Mouse (Mus musculus) cerebellum, adult 18-20 months (tissue): ENCODE measurements around the gene Glb1.
A peak's percentile ranks its signal among the peaks of the same experiment; 100 is the strongest.
"Not testable (repeated sequence)": the region's sequence is repeated elsewhere in the genome, so short reads cannot be mapped to it uniquely, and the experiment has no call there.

ENCODE experiments used
- DNase-seq, 2 experiments: peaks; one replicate each; pipeline ENCODE4 v3.0.0; 2021

The Glb1 gene

GRCm38 (mm10) chr9:114400949-114401684 is at the start of gene Glb1, which contains the start of gene Tmppe:
Glb1 (plus strand) TSS chr9:114401076.
Tmppe (plus strand) TSS chr9:114401105.
- peak; percentile 75 to 79 for DNase-seq

DNA sequence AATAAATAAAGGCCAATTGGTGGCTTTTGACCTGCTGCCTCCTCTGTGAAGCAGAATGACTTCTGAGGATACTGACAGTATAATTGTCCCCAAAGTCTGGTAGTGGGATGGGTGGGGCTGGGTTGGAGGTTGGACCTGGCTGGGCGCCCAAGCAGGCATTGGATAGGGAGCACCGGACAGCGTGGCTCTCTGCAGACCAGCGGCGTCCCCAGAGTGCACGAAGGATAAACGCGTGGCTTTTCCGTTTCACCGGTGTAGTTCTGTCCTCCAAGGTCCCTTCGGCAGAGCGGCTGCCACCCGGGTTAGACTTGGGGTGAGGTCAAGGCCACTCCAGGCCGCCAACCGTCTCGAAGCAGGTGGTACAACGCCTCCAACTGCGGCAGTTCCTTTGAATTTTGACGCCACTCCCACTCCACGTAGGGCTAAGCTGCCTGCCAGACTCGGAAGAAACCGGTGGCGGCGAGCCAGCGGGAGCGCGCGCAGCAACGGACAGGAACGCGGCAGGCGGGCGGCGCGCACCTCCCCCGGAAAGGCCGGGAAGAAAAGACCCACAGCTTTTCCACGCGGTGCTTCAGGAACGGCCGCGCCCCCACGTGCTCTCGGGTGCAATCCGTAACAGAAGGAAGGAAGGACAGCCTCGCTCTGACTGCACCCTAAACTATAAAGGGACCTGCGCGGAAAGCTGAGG is 32.9 kb upstream of the Glb1 start:
- peak; percentile 55 to 76 for DNase-seq

DNA sequence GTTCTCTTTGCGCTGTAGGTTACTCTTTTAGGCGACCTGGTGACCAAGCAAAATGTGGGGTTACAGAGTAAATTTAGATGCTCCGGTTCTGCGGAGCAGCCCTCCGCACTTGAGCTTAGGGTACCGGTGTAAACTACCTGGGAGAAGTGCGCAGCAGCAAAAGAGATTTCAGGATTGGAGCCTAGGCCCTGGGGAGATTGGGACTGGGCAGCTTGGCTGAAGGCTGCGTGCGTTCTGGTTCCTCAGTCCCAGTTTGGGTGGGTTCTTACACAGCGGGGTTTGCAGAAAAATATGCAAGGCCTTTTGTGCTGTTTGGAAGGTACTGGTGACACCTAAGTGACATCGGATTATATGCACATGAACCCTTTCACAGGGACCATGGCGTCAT is 32.4 kb upstream of the Glb1 start:
- no peak for DNase-seq

GRCm38 (mm10) chr9:114369389-114369788 is 31.5 kb upstream of the Glb1 start:
- not testable (repeated sequence) for DNase-seq

GRCm38 (mm10) chr9:114371717-114372116 is 29.2 kb upstream of the Glb1 start:
- DNase-seq = not testable (repeated sequence)

DNA sequence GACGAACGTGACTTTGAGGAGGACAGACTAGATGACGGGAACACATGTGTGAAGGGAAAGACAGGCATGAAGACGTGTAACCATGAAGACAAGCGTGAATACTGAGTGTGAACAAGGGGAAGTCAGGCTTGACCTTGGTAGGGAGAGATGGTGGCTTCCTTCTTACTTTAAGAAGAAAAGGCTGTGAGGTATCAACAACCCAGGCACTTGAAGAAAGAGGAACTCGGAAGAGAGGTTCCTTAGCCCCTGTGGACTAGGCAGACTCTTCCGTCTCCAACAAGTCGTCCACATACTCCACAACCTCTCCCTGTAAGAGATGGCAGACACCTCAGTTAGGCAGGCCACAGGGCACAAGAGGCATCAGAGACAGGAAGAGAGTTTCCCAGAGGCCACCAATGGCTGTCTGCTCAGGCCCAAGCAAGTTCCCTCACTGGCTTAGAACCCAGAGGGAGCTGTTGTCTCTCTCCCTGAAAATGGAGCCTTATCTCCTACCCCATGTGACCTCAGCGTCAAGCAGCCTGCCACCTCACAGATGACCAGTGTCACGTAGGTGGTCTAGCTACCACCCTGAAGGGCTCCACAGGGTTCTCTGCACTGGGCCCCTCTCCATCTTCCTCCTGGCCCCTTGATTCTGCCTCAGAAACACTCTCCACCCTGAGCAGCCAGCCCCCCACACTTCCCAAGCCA is 25.5 kb upstream of the Glb1 start:
- no peak for DNase-seq

GRCm38 (mm10) chr9:114377168-114377567 is 23.7 kb upstream of the Glb1 start:
- no peak for DNase-seq

- DNase-seq = no peak
Observed at GRCm38 (mm10) chr9:114379871-114380270, 21.0 kb upstream of the Glb1 start.

- DNase-seq = peak in 1 of 2 experiments; percentile 48
Observed at GRCm38 (mm10) chr9:114380881-114381733, 19.8 kb upstream of the Glb1 start.

DNA sequence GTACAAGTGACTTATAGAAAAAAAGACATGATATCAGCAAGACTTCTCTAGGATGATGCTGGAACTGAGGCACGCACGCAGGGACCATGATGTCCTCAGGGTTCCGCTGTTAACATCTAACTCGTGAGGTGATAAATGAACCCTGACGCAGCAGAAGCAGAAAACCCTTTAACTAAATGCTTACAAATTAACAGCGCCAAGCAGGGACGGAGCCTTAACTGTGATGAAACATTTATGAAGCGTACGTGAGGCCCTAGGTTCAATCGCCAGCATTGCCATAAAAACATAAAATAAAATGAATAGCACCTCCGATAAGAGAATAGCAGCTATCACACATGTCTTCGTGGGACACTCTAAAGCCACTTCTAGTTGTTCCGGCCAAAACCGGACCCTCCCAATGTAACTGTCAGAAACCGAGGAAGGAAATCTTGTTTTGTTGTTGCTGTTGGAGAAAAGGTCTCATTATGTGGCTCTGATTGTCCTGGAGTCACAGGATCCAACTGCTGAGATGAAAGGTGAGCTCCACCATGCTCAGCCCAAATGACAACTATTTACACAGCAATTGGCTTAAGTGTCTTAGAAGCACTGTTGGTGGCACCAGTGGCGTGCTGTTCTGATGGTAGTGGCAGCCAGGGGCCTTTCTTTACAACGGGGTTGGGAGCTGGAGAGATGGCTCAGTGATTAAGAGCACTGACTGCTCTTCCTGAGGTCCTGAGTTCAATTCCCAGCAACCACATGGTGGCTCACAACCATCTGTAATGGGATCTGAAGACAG is 17.8 kb upstream of the Glb1 start:
- no peak for DNase-seq

GRCm38 (mm10) chr9:114384691-114385090 is 16.2 kb upstream of the Glb1 start:
- no peak for DNase-seq

GRCm38 (mm10) chr9:114385160-114385559 is 15.7 kb upstream of the Glb1 start:
- DNase-seq = no peak

DNA sequence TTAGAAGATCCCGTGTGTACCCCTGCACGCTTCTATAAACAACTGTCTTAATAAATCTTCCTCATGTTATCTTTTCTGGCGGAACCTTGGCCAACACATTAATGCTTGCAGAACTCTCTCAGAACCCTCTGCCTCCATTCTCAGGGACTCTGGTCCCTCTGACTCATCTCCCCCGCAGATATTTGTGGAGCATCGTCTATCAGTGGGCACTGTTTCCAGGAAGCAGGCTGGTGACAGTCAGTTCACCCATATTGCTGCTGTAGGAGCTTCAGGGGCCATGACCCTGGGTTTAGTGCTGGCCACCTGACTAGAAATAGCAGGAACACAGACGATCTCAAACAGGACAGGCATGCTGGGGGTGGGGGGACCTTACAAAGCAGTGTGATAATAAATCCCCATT is 13.8 kb upstream of the Glb1 start:
- no peak for DNase-seq

DNA sequence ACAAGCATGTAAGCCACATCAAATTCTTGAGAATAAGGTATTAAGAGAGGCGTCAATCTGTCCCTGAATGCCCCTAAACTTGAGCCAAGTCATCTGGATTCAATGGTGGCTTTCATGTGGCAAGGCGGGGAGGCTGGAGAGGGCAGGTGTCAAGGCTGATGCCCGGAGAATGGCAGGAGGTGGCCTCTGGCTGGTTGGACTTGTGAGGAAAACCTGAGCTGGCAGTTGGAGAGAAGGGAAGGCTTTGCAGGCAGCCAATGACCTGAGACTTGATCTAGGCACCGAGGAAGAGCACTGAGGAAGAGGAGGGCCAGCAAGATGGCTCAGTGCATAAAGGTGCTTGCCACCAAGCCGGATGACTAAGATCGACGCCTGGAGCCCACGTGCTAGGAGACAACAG is 12.6 kb upstream of the Glb1 start:
- DNase-seq = no peak

- DNase-seq = no peak
Observed at GRCm38 (mm10) chr9:114388701-114389370, 12.0 kb upstream of the Glb1 start.

GRCm38 (mm10) chr9:114389371-114389904 is 11.4 kb upstream of the Glb1 start:
- DNase-seq = no peak

DNA sequence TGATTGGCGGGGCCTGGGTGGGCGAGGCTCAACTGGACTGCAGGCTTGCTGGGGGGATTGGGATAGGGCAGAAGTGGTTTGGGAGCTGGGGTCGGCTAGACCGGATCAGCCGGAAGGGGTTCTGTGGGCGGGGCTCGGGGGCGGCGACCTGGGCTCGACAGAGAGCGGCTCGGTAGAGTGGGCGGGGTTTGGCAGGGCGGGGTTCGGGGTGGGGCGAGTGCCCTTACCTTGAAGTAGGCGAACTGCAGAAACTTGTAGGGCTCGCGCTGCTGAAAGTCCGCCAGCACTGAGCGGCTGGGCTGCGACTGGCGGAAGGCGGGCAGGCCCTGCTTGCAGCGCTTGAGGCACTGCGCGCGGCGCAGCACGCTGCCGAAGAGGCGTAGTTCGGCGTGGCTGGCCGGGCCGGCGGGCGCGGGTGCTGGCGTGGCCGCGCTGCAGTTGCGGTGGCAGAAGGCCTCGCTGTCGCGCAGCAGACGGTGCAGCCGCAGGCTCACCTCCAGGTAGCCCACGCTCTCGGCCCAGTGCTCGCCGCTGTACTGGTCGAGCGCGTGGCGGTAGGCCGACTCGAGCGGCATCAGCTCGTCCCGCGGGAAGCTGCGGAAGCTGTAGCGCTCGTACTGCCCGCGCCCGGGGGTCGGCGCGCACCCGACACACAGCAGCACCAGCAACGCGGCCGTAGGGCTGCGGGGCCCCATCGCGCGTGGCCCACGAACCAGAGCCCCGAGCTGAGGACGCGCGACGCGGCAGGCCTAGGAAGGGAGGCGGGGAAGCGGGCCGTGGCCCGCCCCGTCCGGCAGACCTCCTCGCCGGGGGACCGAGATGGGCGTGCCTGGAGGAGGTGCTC is 10.7 kb upstream of the Glb1 start, which contains the start of gene Crtap:
Gene Crtap, minus strand, starts transcription at position 771 of the 844 bp plus-strand sequence.
- peak; percentile 35 to 59 for DNase-seq

DNA sequence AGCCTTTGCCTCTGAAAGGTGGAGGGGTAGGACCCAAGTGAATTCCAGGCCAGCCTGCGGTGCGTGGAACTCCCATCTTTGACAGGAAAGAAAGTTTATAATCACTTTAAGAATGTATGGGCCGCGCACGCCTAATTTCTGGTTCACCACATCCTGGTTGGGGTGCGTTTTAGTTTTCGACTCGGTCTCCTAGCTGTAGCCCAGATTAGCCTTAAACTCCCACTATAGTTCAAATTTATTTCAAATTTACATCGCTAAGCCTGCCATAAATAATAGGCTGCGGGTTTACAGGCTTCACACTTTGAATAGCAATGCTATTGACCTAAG is 10.2 kb upstream of the Glb1 start:
- DNase-seq = no peak

DNA sequence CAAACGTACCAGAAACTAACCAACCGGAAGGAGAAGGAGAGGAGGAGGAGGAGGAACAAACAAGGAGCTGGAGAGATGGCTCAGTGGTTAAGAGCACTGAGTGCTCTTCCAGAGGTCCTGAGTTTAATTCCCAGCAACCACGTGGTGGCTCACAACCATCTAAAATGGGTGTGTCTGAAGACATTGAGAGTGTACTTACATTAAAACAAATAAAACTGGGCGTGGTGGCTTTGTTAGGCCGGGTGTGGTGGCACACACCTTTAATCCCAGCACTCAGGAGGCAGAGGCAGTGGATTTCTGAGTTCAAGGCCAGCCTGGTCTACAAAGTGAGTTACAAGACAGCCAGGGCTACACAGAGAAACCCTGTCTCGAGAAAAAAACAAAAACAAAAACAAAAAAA is 6.7 kb upstream of the Glb1 start:
- not testable (repeated sequence) for DNase-seq

DNA sequence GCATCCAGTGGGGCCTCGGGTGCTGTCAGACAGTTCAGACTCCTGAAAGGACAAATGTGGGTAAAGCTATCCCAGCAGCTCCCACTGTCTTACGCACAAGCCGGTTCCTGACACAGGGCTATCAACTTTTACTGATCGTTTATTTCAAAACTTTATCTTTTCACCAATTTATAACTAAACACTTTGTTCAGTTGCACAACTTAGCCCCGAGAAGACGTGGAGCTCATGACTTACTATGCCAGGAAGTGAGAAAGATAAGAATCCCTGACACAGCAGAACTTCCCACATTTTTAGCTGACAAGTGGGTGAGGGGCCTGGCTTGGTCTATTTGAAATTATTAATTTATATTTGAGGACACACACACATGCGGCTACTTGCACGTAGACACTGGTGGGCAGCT is 6.2 kb upstream of the Glb1 start:
- no peak for DNase-seq
